Mouse (Mus musculus) heart, adult 18-20 months (tissue): ENCODE data around the gene Abca8a. TPM values are rescaled to one million over a fixed set of nuclear protein-coding genes. Genes with fewer than 3 reads are reported as not detected.
"Not testable (repeated sequence)": the region's sequence is repeated elsewhere in the genome, so short reads cannot be mapped to it uniquely, and the experiment has no call there.

Source experiments
- DNase-seq, 2 experiments: peaks; one replicate each; pipeline ENCODE4 v3.0.0; 2021 to 2022; ENCODE audit warnings: mixed read lengths in 1 of 2
- total RNA-seq, 2 experiments: library from RNA; stranded (reverse); gene quantifications; 2 replicates each; pipeline ENCODE4 v1.2.3; 2021

Gene Abca8a
- total RNA-seq, 2 experiments from 2014 or later, result 35.0 to 36.4 TPM

DNA sequence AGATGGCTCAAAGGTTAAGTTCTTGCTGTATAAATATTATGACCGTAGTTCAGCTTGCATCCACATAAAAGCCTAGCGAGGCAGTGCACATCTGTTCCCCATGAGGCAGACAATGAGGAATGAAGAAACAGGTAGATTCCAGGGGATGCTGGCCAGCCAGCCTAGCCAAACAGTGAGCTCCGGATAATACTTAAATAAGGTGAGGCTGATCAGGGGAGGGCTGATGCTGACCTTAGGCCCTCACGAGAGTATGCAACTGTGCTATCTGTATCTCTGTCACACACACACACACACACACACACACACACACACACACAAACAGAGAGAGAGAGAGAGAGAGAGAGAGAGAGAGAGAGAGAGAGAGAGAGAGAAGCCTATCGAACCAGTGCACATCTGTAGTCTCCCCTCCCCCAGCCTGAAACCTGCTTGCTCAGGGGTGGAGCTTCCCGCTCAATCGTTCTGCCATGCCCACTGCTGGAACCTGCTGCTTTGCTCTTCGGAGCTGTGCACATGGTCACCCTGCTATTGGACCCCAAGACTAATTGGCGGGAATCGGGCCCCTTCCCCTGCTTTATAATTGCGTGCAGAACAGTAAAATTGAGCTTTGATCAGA is 108.2 kb downstream of the Abca8a start:
- DNase-seq, result not testable (repeated sequence)

GRCm38 (mm10) chr11:109981872-109982271 is 113.9 kb downstream of the Abca8a start:
- no peak for DNase-seq

Other genes starting within 250 kb of the Abca8a start
- 1 to 10 TPM; 8.0 to 8.5 TPM for gene Abca8b, start 100.1 kb downstream of the Abca8a start, total RNA-seq
- 10 to 100 TPM; 10.6 to 12.3 TPM for gene Abca9, start 72.2 kb upstream of the Abca8a start, total RNA-seq
- 1 to 10 TPM; 4.1 to 4.2 TPM for gene Abca6, start 155.8 kb upstream of the Abca8a start, total RNA-seq
- gene Abca5, start 241.7 kb upstream of the Abca8a start, total RNA-seq, result 1 to 10 TPM; 7.2 to 9.7 TPM